Mouse (Mus musculus) hindbrain, embryonic 12.5 days (tissue): ENCODE results near the gene Paqr7. TPM values are rescaled to one million over a fixed set of nuclear protein-coding genes. Genes with fewer than 3 reads are reported as not detected.
A peak's percentile ranks its signal among the peaks of the same experiment; 100 is the strongest.

ENCODE experiments used
- ATAC-seq: fragments of 200-750 bp; cut with Nextera tagmentation; 2 replicates; pipeline ENCODE4 v1.8.0; 2017; ENCODE audit warnings: moderate TSS enrichment; ENCODE audit not compliant: low FRiP score
- H3K27ac ChIP-seq: fragments of 300-500 bp; sonication (generic); 2 replicates; pipeline ENCODE4 v1.5.1; 2016; ENCODE audit warnings: mild to moderate bottlenecking
- H3K27me3 ChIP-seq: fragments of 300-500 bp; sonication (generic); 2 replicates; pipeline ENCODE4 v1.6.1; 2016; ENCODE audit warnings: mild to moderate bottlenecking
- H3K36me3 ChIP-seq: fragments of 300-500 bp; sonication (generic); 2 replicates; pipeline ENCODE4 v1.6.1; 2016; ENCODE audit warnings: mild to moderate bottlenecking
- H3K4me1 ChIP-seq: fragments of 300-500 bp; sonication (generic); 2 replicates; pipeline ENCODE4 v1.6.1; 2016
- H3K4me2 ChIP-seq: fragments of 300-500 bp; sonication (generic); replicated peaks from 2 replicates; pipeline ENCODE4 v1.6.1; 2016; ENCODE audit warnings: mild to moderate bottlenecking
- H3K4me3 ChIP-seq: fragments of 300-500 bp; sonication (generic); 2 replicates; pipeline ENCODE4 v1.5.1; 2016; ENCODE audit warnings: mild to moderate bottlenecking
- H3K9ac ChIP-seq: fragments of 300-500 bp; sonication (generic); 2 replicates; pipeline ENCODE4 v1.6.1; 2016; ENCODE audit warnings: mild to moderate bottlenecking, moderate library complexity
- H3K9me3 ChIP-seq: fragments of 300-500 bp; sonication (generic); replicated peaks from 2 replicates; pipeline ENCODE4 v1.6.1; 2016; ENCODE audit warnings: mild to moderate bottlenecking
- WGBS: fragments of 180-500 bp; shearing (Covaris S2); methylation state at CpG from one replicate; pipeline ENCODE4 v1.1.7; 2016; 5-methylcytosine and 5-hydroxymethylcytosine counted together
- microRNA-seq: library from miRNA; unstranded; fragments of <30 nt; microRNA quantifications from one replicate; pipeline ENCODE4, GENCODE M21; 2017
- polyA plus RNA-seq: library from polyadenylated mRNA; unstranded; fragments of >200 nt; fragmentation: Nextera tagmentation; extraction: Ambion mirVana; gene quantifications from 2 replicates; pipeline ENCODE4 v1.2.1, GENCODE M21; 2016

The Paqr7 gene
- polyA plus RNA-seq, 1 experiment from 2014 or later = 9.8 TPM

- 1% methylated on average over 59 of the region's 67 CpGs for WGBS
- Histone ChIP-seq H3K27ac (peak within 1 kb of the TSS; percentile 81), H3K4me2 (peak within 1 kb of the TSS; percentile 62), H3K4me1 (peaks cover 28% of the 10 kb centered on the region), H3K9me3 (peaks cover 8% of the 10 kb centered on the region), H3K4me3 (peak within 1 kb of the TSS; percentile 63), H3K9ac (peak within 1 kb of the TSS; percentile 90), H3K27me3 (no peaks in the 10 kb centered on the region), H3K36me3 (peaks cover 31% of the 10 kb centered on the region)
- ATAC-seq = peak; percentile 83
These were observed 55.2 kb downstream of the Paqr7 start, which contains the start of gene Selenon for GRCm38 (mm10) chr4:134551494-134552316. Gene Selenon, minus strand, starts transcription at chr4:134552166.

- Histone ChIP-seq H3K9me3 (peaks cover 8% of the 10 kb centered on the region), H3K4me1 (peaks cover 20% of the 10 kb centered on the region), H3K27ac (no peak overlapping the region), H3K4me2 (no peak overlapping the region), H3K9ac (no peak overlapping the region), H3K4me3 (no peak overlapping the region), H3K36me3 (peaks cover 15% of the 10 kb centered on the region), H3K27me3 (no peaks in the 10 kb centered on the region)
- 70% methylated on average over 1 of the region's 1 CpGs for WGBS
- no peak for ATAC-seq
These were observed 57.1 kb downstream of the Paqr7 start for GRCm38 (mm10) chr4:134553631-134554030.

- no peak overlapping the region for H3K4me2 ChIP-seq
- ATAC-seq = no peak
- H3K36me3 ChIP-seq = no peaks in the 10 kb centered on the region
- H3K9ac ChIP-seq = no peak overlapping the region
- peaks cover 17% of the 10 kb centered on the region for H3K4me1 ChIP-seq
- no peaks in the 10 kb centered on the region for H3K27me3 ChIP-seq
- WGBS = 63% methylated on average over 8 of the region's 8 CpGs
- H3K4me3 ChIP-seq = no peak overlapping the region
- H3K27ac ChIP-seq = no peak overlapping the region
- H3K9me3 ChIP-seq = no peaks in the 10 kb centered on the region
These were observed 59.6 kb downstream of the Paqr7 start for GRCm38 (mm10) chr4:134555956-134556580.

- Histone ChIP-seq H3K4me1 (peaks cover 8% of the 10 kb centered on the region), H3K27me3 (no peaks in the 10 kb centered on the region), H3K9ac (no peak overlapping the region), H3K4me2 (no peak overlapping the region), H3K36me3 (no peaks in the 10 kb centered on the region), H3K27ac (peak overlapping the region; percentile 48; the same call in 1 of the 2 replicates), H3K4me3 (no peak overlapping the region), H3K9me3 (no peaks in the 10 kb centered on the region)
- ATAC-seq = no peak
- WGBS = 10% methylated on average over 16 of the region's 16 CpGs
These were observed 61.2 kb downstream of the Paqr7 start for GRCm38 (mm10) chr4:134557626-134558249.

GRCm38 (mm10) chr4:134558570-134559113 is 62.1 kb downstream of the Paqr7 start:
- Histone ChIP-seq H3K27me3 (no peaks in the 10 kb centered on the region), H3K27ac (no peak overlapping the region), H3K4me2 (no peak overlapping the region), H3K36me3 (no peaks in the 10 kb centered on the region), H3K4me1 (peaks cover 8% of the 10 kb centered on the region), H3K9me3 (no peaks in the 10 kb centered on the region), H3K4me3 (no peak overlapping the region), H3K9ac (no peak overlapping the region)
- 57% methylated on average over 9 of the region's 9 CpGs for WGBS
- ATAC-seq = no peak

- no peak overlapping the region for H3K9ac ChIP-seq
- H3K27ac ChIP-seq = no peak overlapping the region
- no peaks in the 10 kb centered on the region for H3K36me3 ChIP-seq
- ATAC-seq = no peak
- H3K4me2 ChIP-seq = no peak overlapping the region
- WGBS = 81% methylated on average over 7 of the region's 7 CpGs
- H3K27me3 ChIP-seq = no peaks in the 10 kb centered on the region
- peaks cover 8% of the 10 kb centered on the region for H3K4me1 ChIP-seq
- H3K4me3 ChIP-seq = no peak overlapping the region
- H3K9me3 ChIP-seq = no peaks in the 10 kb centered on the region
These were observed 62.7 kb downstream of the Paqr7 start for GRCm38 (mm10) chr4:134559154-134559553.

Small RNA genes within 50 kb of the gene (microRNA-seq; reads per million reads assigned to microRNA genes)
- 1.1 reads per million for gene Gm23634

Other genes starting within 250 kb of the Paqr7 start
- 0.35 and 0.39 TPM in 2 replicates for gene Gm30191, start 249.8 kb upstream of the Paqr7 start, polyA plus RNA-seq
- 8.5 and 8.9 TPM in 2 replicates for gene Grrp1, start 242.6 kb upstream of the Paqr7 start, polyA plus RNA-seq
- gene Pdik1l, start 208.8 kb upstream of the Paqr7 start, polyA plus RNA-seq = 30.8 and 32.5 TPM in 2 replicates
- 0.54 and 1.6 TPM in 2 replicates for gene Trim63, start 181.6 kb upstream of the Paqr7 start, polyA plus RNA-seq
- gene Slc30a2, start 153.5 kb upstream of the Paqr7 start, polyA plus RNA-seq = not detected in 2 replicates
- gene Extl1, start 112.8 kb upstream of the Paqr7 start, polyA plus RNA-seq = 1.2 and 1.7 TPM in 2 replicates
- gene Pafah2, start 100.4 kb upstream of the Paqr7 start, polyA plus RNA-seq = 9.2 and 10.7 TPM in 2 replicates
- 4,582 and 4,772 TPM in 2 replicates for gene Stmn1, start 28.4 kb upstream of the Paqr7 start, polyA plus RNA-seq
- 6.3 and 7.6 TPM in 2 replicates for gene Aunip, start 14.3 kb downstream of the Paqr7 start, polyA plus RNA-seq
- gene Mtfr1l, start 38.7 kb downstream of the Paqr7 start, polyA plus RNA-seq = 137 and 140 TPM in 2 replicates
- gene Selenon, start 55.5 kb downstream of the Paqr7 start, polyA plus RNA-seq = 36.7 and 42.8 TPM in 2 replicates
- gene Man1c1, start 207.6 kb downstream of the Paqr7 start, polyA plus RNA-seq = 6.4 and 7.4 TPM in 2 replicates